Mouse (Mus musculus) heart, embryonic 16.5 days (tissue): Measurements from ENCODE around the gene Piezo1. TPM values are rescaled to one million over a fixed set of nuclear protein-coding genes. Genes with fewer than 3 reads are reported as not detected.

Source experiments
- ATAC-seq: fragments of 200-750 bp; cut with Nextera tagmentation; replicated peaks from 2 replicates; pipeline ENCODE4 v1.8.0; 2017; ENCODE audit warnings: moderate number of reproducible peaks; ENCODE audit not compliant: insufficient read depth, low FRiP score; ENCODE audit errors: extremely low read depth
- H3K27ac ChIP-seq: fragments of 300-500 bp; sonication (generic); 2 replicates; pipeline ENCODE4 v1.5.1; 2014; ENCODE audit warnings: mild to moderate bottlenecking, low read length, control low read depth, moderate library complexity
- H3K27me3 ChIP-seq: fragments of 300-500 bp; sonication (generic); 2 replicates; pipeline ENCODE4 v1.6.1; 2014; ENCODE audit warnings: low read length, mixed read lengths; ENCODE audit not compliant: control insufficient read depth, insufficient read depth
- H3K36me3 ChIP-seq: fragments of 300-500 bp; sonication (generic); 2 replicates; pipeline ENCODE4 v1.6.1; 2014; ENCODE audit not compliant: control insufficient read depth, insufficient read depth
- H3K4me1 ChIP-seq: fragments of 300-500 bp; sonication (generic); 2 replicates; pipeline ENCODE4 v1.6.1; 2014; ENCODE audit warnings: low read length, mixed read lengths; ENCODE audit not compliant: control insufficient read depth, insufficient read depth
- H3K4me2 ChIP-seq: fragments of 300-500 bp; sonication (generic); 2 replicates; pipeline ENCODE4 v1.6.1; 2014; ENCODE audit warnings: low read depth, mild to moderate bottlenecking, control low read depth, low read length
- H3K4me3 ChIP-seq: fragments of 300-500 bp; sonication (generic); 2 replicates; pipeline ENCODE4 v1.5.1; 2014; ENCODE audit warnings: mild to moderate bottlenecking, control low read depth, low read length
- H3K9ac ChIP-seq: fragments of 300-500 bp; sonication (generic); 2 replicates; pipeline ENCODE4 v1.6.1; 2014; ENCODE audit warnings: low read length, control low read depth
- H3K9me3 ChIP-seq: fragments of 300-500 bp; sonication (generic); replicated peaks from 2 replicates; pipeline ENCODE4 v1.6.1; 2016; ENCODE audit warnings: low read length; ENCODE audit not compliant: control insufficient read depth
- WGBS: fragments of 180-500 bp; shearing (Covaris S2); extraction: QIAGEN DNeasy Blood & Tissue Kit; methylation state at CpG from one replicate; pipeline ENCODE4 v1.1.7; 2014; 5-methylcytosine and 5-hydroxymethylcytosine counted together
- polyA plus RNA-seq: library from polyadenylated mRNA; unstranded; fragments of >200 nt; fragmentation: Nextera tagmentation; extraction: Ambion mirVana; gene quantifications from 2 replicates; pipeline ENCODE4 v1.2.1, GENCODE M21; 2015

Gene Piezo1
- 13.5 and 15.3 TPM in 2 replicates for polyA plus RNA-seq

- Histone ChIP-seq H3K4me3 (peak within 1 kb of the TSS; percentile 81), H3K27me3 (no peaks in the 10 kb centered on the region), H3K9ac (peak within 1 kb of the TSS; percentile 95), H3K9me3 (no peaks in the 10 kb centered on the region), H3K4me1 (peaks cover 28% of the 10 kb centered on the region), H3K36me3 (no peaks in the 10 kb centered on the region), H3K4me2 (peak within 1 kb of the TSS; percentile 92), H3K27ac (peak within 1 kb of the TSS; percentile 87)
- ATAC-seq: peak; percentile 86
- WGBS: 9% methylated on average over 56 of the region's 56 CpGs
Measured at GRCm38 (mm10) chr8:122551265-122552051, at the start of gene Piezo1. Gene Piezo1, minus strand, starts transcription at chr8:122551329.

- H3K9me3 ChIP-seq: no peaks in the 10 kb centered on the region
- H3K4me1 ChIP-seq: peaks cover 9% of the 10 kb centered on the region
- H3K4me2 ChIP-seq: no peak overlapping the region
- H3K27me3 ChIP-seq: no peaks in the 10 kb centered on the region
- no peak overlapping the region for H3K27ac ChIP-seq
- no peak overlapping the region for H3K4me3 ChIP-seq
- H3K36me3 ChIP-seq: no peaks in the 10 kb centered on the region
- ATAC-seq: no peak
- no peak overlapping the region for H3K9ac ChIP-seq
- 89% methylated on average over 9 of the region's 9 CpGs for WGBS
Measured at GRCm38 (mm10) chr8:122600666-122601065, 49.5 kb upstream of the Piezo1 start.

- Histone ChIP-seq H3K27ac (no peak overlapping the region), H3K27me3 (no peaks in the 10 kb centered on the region)
- WGBS: 46% methylated on average over 4 of the region's 4 CpGs
Measured at GRCm38 (mm10) chr8:122596031-122596430, 44.9 kb upstream of the Piezo1 start.

GRCm38 (mm10) chr8:122593783-122594507, 42.8 kb upstream of the Piezo1 start:
- Histone ChIP-seq H3K36me3 (no peaks in the 10 kb centered on the region), H3K4me2 (no peak overlapping the region), H3K9me3 (no peaks in the 10 kb centered on the region), H3K27ac (no peak overlapping the region), H3K4me3 (no peak overlapping the region), H3K27me3 (no peaks in the 10 kb centered on the region), H3K9ac (no peak overlapping the region), H3K4me1 (no peaks in the 10 kb centered on the region)
- no peak for ATAC-seq
- 74% methylated on average over 19 of the region's 19 CpGs for WGBS

More at GRCm38 (mm10) chr8:122596031-122596430, 44.9 kb upstream of the Piezo1 start:
- no peaks in the 10 kb centered on the region for H3K36me3 ChIP-seq
- H3K9ac ChIP-seq: no peak overlapping the region
- no peaks in the 10 kb centered on the region for H3K4me1 ChIP-seq
- no peak overlapping the region for H3K4me3 ChIP-seq
- peak; percentile 23; the same call in 1 of the 2 replicates for ATAC-seq
- no peaks in the 10 kb centered on the region for H3K9me3 ChIP-seq
- no peak overlapping the region for H3K4me2 ChIP-seq

GRCm38 (mm10) chr8:122593240-122593639, 42.1 kb upstream of the Piezo1 start:
- H3K4me1 ChIP-seq: no peaks in the 10 kb centered on the region
- no peak for ATAC-seq
- 57% methylated on average over 12 of the region's 12 CpGs for WGBS
- no peak overlapping the region for H3K4me3 ChIP-seq
- no peaks in the 10 kb centered on the region for H3K9me3 ChIP-seq
- H3K4me2 ChIP-seq: no peak overlapping the region
- H3K36me3 ChIP-seq: no peaks in the 10 kb centered on the region
- no peak overlapping the region for H3K9ac ChIP-seq
- no peaks in the 10 kb centered on the region for H3K27me3 ChIP-seq
- H3K27ac ChIP-seq: no peak overlapping the region

- Histone ChIP-seq H3K36me3 (no peaks in the 10 kb centered on the region), H3K27me3 (no peaks in the 10 kb centered on the region), H3K27ac (no peak overlapping the region), H3K9ac (no peak overlapping the region), H3K4me1 (no peaks in the 10 kb centered on the region), H3K9me3 (no peaks in the 10 kb centered on the region), H3K4me2 (no peak overlapping the region), H3K4me3 (no peak overlapping the region)
- ATAC-seq: no peak
- 83% methylated on average over 10 of the region's 10 CpGs for WGBS
Measured at GRCm38 (mm10) chr8:122586749-122587148, 35.6 kb upstream of the Piezo1 start.

- no peak overlapping the region for H3K9ac ChIP-seq
- no peak overlapping the region for H3K4me2 ChIP-seq
- no peaks in the 10 kb centered on the region for H3K27me3 ChIP-seq
- no peak for ATAC-seq
- no peaks in the 10 kb centered on the region for H3K4me1 ChIP-seq
- no peaks in the 10 kb centered on the region for H3K9me3 ChIP-seq
- H3K27ac ChIP-seq: no peak overlapping the region
- H3K4me3 ChIP-seq: no peak overlapping the region
- 72% methylated on average over 7 of the region's 7 CpGs for WGBS
- no peaks in the 10 kb centered on the region for H3K36me3 ChIP-seq
Measured at GRCm38 (mm10) chr8:122586171-122586570, 35.0 kb upstream of the Piezo1 start.

GRCm38 (mm10) chr8:122585411-122585891, 34.3 kb upstream of the Piezo1 start:
- no peak for ATAC-seq
- no peak overlapping the region for H3K4me3 ChIP-seq
- WGBS: 47% methylated on average over 14 of the region's 14 CpGs
- H3K9me3 ChIP-seq: no peaks in the 10 kb centered on the region
- H3K4me1 ChIP-seq: no peaks in the 10 kb centered on the region
- no peaks in the 10 kb centered on the region for H3K27me3 ChIP-seq
- no peak overlapping the region for H3K9ac ChIP-seq
- H3K36me3 ChIP-seq: no peaks in the 10 kb centered on the region
- no peak overlapping the region for H3K4me2 ChIP-seq
- H3K27ac ChIP-seq: no peak overlapping the region

- Histone ChIP-seq H3K4me3 (no peak overlapping the region), H3K4me1 (no peaks in the 10 kb centered on the region), H3K9ac (no peak overlapping the region), H3K27ac (no peak overlapping the region), H3K9me3 (no peaks in the 10 kb centered on the region), H3K27me3 (no peaks in the 10 kb centered on the region), H3K36me3 (no peaks in the 10 kb centered on the region), H3K4me2 (no peak overlapping the region)
- ATAC-seq: no peak
- WGBS: 81% methylated on average over 9 of the region's 9 CpGs
Measured at GRCm38 (mm10) chr8:122584981-122585380, 33.9 kb upstream of the Piezo1 start.
